In the genomic region with DNA sequence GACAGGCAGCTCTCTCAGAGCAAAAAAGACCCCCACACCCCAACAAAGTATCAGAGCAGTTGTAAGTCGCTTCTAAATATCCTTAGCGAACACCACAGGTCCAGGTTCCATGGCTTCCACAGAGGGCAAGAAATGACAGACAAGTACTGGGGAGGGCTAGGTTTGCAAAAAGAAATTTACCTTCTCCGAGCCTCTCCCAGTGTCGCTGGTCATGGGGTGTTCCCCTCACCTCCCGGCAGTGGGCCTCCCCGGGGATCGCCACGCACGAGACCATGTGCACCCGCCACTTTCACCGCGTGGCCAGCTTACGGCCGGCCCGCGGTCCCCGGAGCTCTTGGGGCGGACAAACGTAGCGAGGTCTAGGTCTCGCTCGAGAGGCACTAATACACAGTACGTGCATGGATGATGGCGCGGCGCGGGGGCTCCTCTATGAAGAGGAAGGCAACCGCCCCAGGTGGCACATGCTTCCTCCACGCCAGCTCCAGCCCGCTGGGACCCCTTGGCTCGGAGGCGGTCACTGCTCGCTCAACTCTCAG, we compare ENCODE assay signal across 8 mouse cellular contexts. TPM values are rescaled to one million over a fixed set of nuclear protein-coding genes. Genes with fewer than 3 reads are reported as not detected.
DNase-seq lines count a peak whose midpoint lies in the region; ATAC-seq and TF ChIP-seq lines count a peak whose summit lies in the region.

No protein-coding gene starts in this region.

- TF ChIP-seq CTCF in E14TG2a.4 (conservative IDR thresholded peaks at IDR 0.05; ENCODE audit: low read length) = no peak

- H3K36me3 ChIP-seq in heart, embryonic 13.5 days = peaks cover 7% of the 10 kb centered on the region; the same call in 1 of the 2 replicates
- peaks cover 11% of the 10 kb centered on the region for H3K36me3 ChIP-seq in E14TG2a.4 (ENCODE audit: insufficient read depth, low read length)
- H3K36me3 ChIP-seq in limb, embryonic 15.5 days = no peaks in the 10 kb centered on the region

- H3K9me3 ChIP-seq in heart, embryonic 13.5 days = no peaks in the 10 kb centered on the region
- no peaks in the 10 kb centered on the region for H3K9me3 ChIP-seq in E14TG2a.4 (ENCODE audit: low read length)
- no peaks in the 10 kb centered on the region for H3K9me3 ChIP-seq in limb, embryonic 15.5 days

- H3K4me3 ChIP-seq in heart, embryonic 13.5 days = peak overlapping the region; percentile 83
- H3K4me3 ChIP-seq in E14TG2a.4 (replicated peaks; ENCODE audit: low read length) = peak overlapping the region; percentile 99
- H3K4me3 ChIP-seq in limb, embryonic 15.5 days = peak overlapping the region; percentile 97

- H3K9ac ChIP-seq in heart, embryonic 13.5 days = peak overlapping the region; percentile 93
- peak overlapping the region; percentile 80 for H3K9ac ChIP-seq in limb, embryonic 15.5 days

- DNase-seq in heart, adult 18-20 months = no peak
- peak; percentile 15 for DNase-seq in skeletal muscle tissue, adult 2 months (ENCODE audit: low read depth, low spot score)
- DNase-seq in ovary, postnatal 36 days (ENCODE audit: low spot score) = no peak
- DNase-seq in left cerebral cortex, postnatal 36 days (ENCODE audit: low spot score in 2 of 2) = no peak

- H3K27me3 ChIP-seq in heart, embryonic 13.5 days (replicated peaks) = no peaks in the 10 kb centered on the region
- H3K27me3 ChIP-seq in E14TG2a.4 (ENCODE audit: insufficient read depth, low read length) = no peaks in the 10 kb centered on the region
- no peaks in the 10 kb centered on the region for H3K27me3 ChIP-seq in limb, embryonic 15.5 days

- intact Hi-C loops in left cerebral cortex, postnatal 36 days (cut with DNase I) = loop anchor here (5.0 kb wide), 3 partner anchors 44 to 259 kb away; partner anchors contain the start of gene Tspan13

- H3K4me1 ChIP-seq in heart, embryonic 13.5 days = peaks cover 42% of the 10 kb centered on the region
- peaks cover 56% of the 10 kb centered on the region for H3K4me1 ChIP-seq in E14TG2a.4 (replicated peaks; ENCODE audit: low read depth, low read length)
- H3K4me1 ChIP-seq in limb, embryonic 15.5 days = peaks cover 23% of the 10 kb centered on the region

- peak overlapping the region; percentile 75 for H3K4me2 ChIP-seq in heart, embryonic 13.5 days
- H3K4me2 ChIP-seq in limb, embryonic 15.5 days = peak overlapping the region; percentile 70

- H3K27ac ChIP-seq in heart, embryonic 13.5 days (replicated peaks) = peak overlapping the region; percentile 93
- peak overlapping the region; percentile 96 for H3K27ac ChIP-seq in limb, embryonic 15.5 days

- WGBS in heart, embryonic 13.5 days = 0% methylated on average over 33 of the region's 33 CpGs
- under 1% methylated on average over 33 of the region's 33 CpGs for WGBS in limb, embryonic 15.5 days

- ATAC-seq in heart, embryonic 13.5 days (ENCODE audit: extremely low read depth, insufficient number of reproducible peaks, low FRiP score, low TSS enrichment) = no peak
- peak; percentile 4; the same call in 1 of the 2 replicates for ATAC-seq in erythroid progenitor cell, adult 5-6 weeks (replicated peaks; ENCODE audit: low FRiP score, poor library complexity, severe bottlenecking)
- peak; percentile 48 for ATAC-seq in limb, embryonic 15.5 days (ENCODE audit: insufficient number of reproducible peaks, low FRiP score, low TSS enrichment, low read depth)

RNA-seq across cellular contexts. Expression of gene Ankmy2, which starts 0.7 kb away (rescaled TPM):
- polyA plus RNA-seq in heart, embryonic 13.5 days (2015; fragmentation: Nextera tagmentation; extraction: Ambion mirVana) = 25.8 and 25.9 TPM in 2 replicates
- total RNA-seq in heart, adult 18-20 months (2021) = 10 to 100 TPM; 12.7 to 14.6 TPM
- total RNA-seq in erythroid progenitor cell, adult 5-6 weeks (2015; ENCODE audit: low replicate concordance) = 3.6 and 7.5 TPM in 2 replicates
- 3.2 and 10.0 TPM in 2 replicates for total RNA-seq in erythroid progenitor cell, adult 5-6 weeks (2017; ENCODE audit: low replicate concordance)
- polyA plus RNA-seq in limb, embryonic 15.5 days (2015; fragmentation: Nextera tagmentation; extraction: Ambion mirVana) = 33.2 and 33.9 TPM in 2 replicates
- 10 to 100 TPM; 50.3 to 54.1 TPM for total RNA-seq in left cerebral cortex, postnatal 36 days (2021)

RNA-seq across cellular contexts. Expression of gene Bzw2, which starts 1.7 kb away (rescaled TPM):
- 201 and 202 TPM in 2 replicates for polyA plus RNA-seq in heart, embryonic 13.5 days (2015; fragmentation: Nextera tagmentation; extraction: Ambion mirVana)
- 100 to 1,000 TPM; 192 to 199 TPM for total RNA-seq in heart, adult 18-20 months (2021)
- total RNA-seq in erythroid progenitor cell, adult 5-6 weeks (2015; ENCODE audit: low replicate concordance) = 18.4 and 28.1 TPM in 2 replicates
- 9.6 and 13.4 TPM in 2 replicates for total RNA-seq in erythroid progenitor cell, adult 5-6 weeks (2017; ENCODE audit: low replicate concordance)
- 165 and 177 TPM in 2 replicates for polyA plus RNA-seq in limb, embryonic 15.5 days (2015; fragmentation: Nextera tagmentation; extraction: Ambion mirVana)
- 10 to 100 TPM; 48.7 to 49.1 TPM for total RNA-seq in left cerebral cortex, postnatal 36 days (2021)
